Mouse (Mus musculus): ENCODE results near the gene 1700016C15Rik.

GRCm38 (mm10) chr1:177707571-177707970 is 22.0 kb upstream of the 1700016C15Rik start:
- TF ChIP-seq CTCF (IDR thresholded peaks at IDR 0.05; ENCODE audit: control insufficient read depth, insufficient read depth, low read length) = no peak
- TF ChIP-seq POLR2A (IDR thresholded peaks at IDR 0.05; ENCODE audit: borderline replicate concordance, control insufficient read depth, low read depth, low read length) = no peak
